Mouse (Mus musculus) ES-E14 (cell line): ENCODE data around the gene Artn.

Experiments
- MAFK ChIP-seq: IDR thresholded peaks from 2 replicates; pipeline ENCODE4 v1.6.1; 2014; ENCODE audit warnings: mild to moderate bottlenecking, low read depth, low read length, inconsistent platforms; ENCODE audit not compliant: insufficient read depth
- ZC3H11A ChIP-seq: IDR thresholded peaks from 2 replicates; pipeline ENCODE4 v1.6.1; 2012; ENCODE audit warnings: low read depth, mild to moderate bottlenecking, inconsistent platforms, low read length, borderline replicate concordance
- ZNF384 ChIP-seq: IDR thresholded peaks from 2 replicates; pipeline ENCODE4 v1.6.1; 2012; ENCODE audit warnings: low read depth, low read length, inconsistent platforms

DNA sequence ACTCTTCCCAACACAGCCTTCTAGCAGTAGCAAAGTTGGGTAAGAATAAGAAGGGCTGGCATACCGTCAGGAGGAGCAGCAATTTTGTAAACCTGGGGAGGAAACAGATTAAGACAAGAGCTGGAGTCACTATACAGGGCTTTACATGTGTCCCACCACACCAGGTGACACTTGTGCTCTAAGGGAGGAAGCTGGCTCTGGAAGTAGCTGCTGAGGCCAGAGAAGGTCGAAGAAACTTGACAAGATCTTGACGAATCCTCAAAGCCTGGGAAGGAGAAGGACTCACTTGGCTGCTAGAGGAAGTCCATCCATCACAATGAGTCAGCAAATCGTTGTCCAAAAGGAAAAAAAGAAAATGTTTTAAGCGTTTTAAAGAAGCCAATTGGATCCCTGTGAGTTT lies 13.2 kb downstream of the Artn start:
- no peak for TF ChIP-seq MAFK
- no peak for TF ChIP-seq ZC3H11A
- no peak for TF ChIP-seq ZNF384
